Mouse (Mus musculus) E14TG2a.4 (cell line): Measurements from ENCODE around the gene Tead1.

ENCODE experiments used
- CTCF ChIP-seq: conservative IDR thresholded peaks from 2 replicates; pipeline ENCODE4 v1.5.1; 2014; ENCODE audit warnings: low read length
- NANOG ChIP-seq: IDR thresholded peaks from 2 replicates; pipeline ENCODE4 v1.6.1; 2014; ENCODE audit warnings: borderline replicate concordance, low read length, mixed read lengths

DNA sequence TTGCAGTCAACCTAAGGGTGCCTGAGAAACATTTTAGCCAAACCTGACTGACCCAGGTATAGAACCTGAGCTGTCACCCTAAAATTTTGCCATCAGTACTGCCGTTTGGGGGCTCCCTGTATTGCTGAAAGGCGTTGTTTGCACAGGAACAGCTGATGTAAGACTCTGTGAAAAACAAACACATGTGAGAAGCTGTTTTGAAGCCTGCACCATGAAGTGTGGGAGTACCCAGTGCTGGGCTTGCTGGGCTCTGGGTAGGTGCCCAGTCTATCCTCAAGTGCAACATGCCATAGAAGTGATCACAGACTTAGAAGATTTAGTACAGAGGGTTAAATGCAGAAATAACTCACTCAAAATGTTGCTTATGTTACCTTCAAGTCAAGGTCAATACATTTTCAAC lies 49.3 kb downstream of the Tead1 start:
- TF ChIP-seq CTCF (no peak), NANOG (no peak)
